Mouse (Mus musculus) cerebellum, postnatal 25 days (tissue): ENCODE results near the gene Gm10718.
"Not testable (repeated sequence)": the region's sequence is repeated elsewhere in the genome, so short reads cannot be mapped to it uniquely, and the experiment has no call there.

Experiments
- DNase-seq, 2 experiments: peaks; one replicate each; pipeline ENCODE4 v3.0.0; 2021; ENCODE audit warnings: mixed read lengths in 2 of 2

Gene Gm10718

DNA sequence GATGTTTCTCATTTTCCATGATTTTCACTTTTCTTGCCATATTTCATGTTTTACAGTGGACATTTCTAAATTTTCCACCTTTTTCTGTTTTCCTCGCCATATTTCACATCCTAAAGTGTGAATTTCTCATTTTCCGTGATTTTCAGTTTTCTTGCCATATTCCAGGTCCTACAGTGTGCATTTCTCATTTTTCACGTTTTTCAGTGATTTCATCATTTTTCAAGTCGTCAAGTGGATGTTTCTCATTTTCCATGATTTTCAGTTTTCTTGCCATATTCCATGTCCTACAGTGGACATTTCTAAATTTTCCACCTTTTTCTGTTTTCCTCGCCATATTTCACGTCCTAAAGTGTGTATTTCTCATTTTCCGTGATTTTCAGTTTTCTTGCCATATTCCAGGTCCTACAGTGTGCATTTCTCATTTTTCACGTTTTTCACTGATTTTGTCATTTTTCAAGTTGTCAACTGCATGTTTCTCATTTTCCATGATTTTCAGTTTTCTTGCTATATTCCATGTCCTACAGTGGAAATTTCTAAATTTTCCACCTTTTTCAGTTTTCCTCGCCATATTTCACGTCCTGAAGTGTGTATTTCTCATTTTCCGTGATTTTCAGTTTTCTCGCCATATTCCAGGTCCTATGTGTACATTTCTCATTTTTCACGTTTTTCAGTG lies at the start of gene Gm10718:
Gm10718 (plus strand) TSS at position 236 of the 673 bp plus-strand sequence.
- DNase-seq = peak; percentile 3 to 6

DNA sequence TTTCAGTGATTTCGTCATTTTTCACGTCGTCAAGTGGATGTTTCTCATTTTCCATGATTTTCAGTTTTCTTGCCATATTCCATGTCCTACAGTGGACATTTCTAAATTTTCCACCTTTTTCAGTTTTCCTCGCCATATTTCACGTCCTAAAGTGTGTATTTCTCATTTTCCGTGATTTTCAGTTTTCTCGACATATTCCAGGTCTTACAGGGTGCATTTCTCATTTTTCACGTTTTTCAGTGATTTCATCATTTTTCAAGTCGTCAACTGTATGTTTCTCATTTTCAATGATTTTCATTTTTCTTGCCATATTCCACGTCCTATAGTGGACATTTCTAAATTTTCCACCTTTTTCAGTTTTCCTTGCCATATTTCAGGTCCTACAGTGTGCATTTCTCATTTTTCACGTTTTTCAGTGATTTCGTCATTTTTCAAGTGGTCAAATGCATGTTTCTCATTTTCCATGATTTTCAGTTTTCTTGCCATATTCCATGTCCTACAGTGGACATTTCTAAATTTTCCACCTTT lies 22.8 kb upstream of the Gm10718 start, which contains the start of gene Gm10722:
Gm10722 (plus strand) TSS at position 478 of the 528 bp plus-strand sequence.
- DNase-seq = peak; percentile 1 to 3

DNA sequence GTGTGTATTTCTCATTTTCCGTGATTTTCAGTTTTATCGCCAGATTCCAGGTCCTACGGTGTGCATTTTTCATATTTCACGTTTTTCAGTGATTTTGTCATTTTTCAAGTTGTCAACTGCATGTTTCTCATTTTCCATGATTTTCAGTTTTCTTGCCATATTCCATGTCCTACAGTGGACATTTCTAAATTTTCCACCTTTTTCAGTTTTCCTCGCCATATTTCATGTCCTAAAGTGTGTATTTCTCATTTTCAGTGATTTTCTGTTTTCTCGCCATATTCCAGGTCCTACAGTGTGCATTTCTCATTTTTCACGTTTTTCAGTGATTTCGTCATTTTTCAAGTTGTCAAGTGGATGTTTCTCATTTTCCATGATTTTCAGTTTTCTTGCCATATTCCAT lies 22.3 kb upstream of the Gm10718 start:
- peak in 1 of 2 experiments; percentile 9 for DNase-seq

DNA sequence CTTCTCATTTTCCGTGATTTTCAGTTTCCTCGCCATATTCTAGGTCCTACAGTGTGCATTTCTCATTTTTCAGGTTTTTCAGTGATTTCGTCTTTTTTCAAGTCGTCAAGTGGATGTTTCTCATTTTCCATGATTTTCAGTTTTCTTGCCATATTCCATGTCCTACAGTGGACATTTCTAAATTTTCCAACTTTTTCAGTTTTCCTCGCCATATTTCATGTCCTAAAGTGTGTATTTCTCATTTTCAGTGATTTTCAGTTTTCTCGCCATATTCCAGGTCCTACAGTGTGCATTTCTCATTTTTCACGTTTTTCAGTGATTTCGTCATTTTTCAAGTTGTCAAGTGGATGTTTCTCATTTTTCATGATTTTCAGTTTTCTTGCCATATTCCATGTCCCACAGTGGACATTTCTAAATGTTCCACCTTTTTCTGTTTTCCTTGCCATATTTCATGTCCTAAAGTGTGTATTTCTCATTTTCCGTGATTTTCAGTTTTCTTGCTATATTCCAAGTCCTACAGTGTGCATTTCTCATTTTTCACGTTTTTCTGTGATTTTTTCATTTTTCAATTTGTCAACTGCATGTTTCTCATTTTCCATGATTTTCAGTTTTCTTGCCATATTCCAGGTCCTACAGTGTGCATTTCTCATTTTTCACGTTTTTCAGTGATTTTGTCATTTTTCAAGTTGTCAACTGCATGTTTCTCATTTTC lies 21.2 kb upstream of the Gm10718 start:
- DNase-seq = peak; percentile 89 to 94

DNA sequence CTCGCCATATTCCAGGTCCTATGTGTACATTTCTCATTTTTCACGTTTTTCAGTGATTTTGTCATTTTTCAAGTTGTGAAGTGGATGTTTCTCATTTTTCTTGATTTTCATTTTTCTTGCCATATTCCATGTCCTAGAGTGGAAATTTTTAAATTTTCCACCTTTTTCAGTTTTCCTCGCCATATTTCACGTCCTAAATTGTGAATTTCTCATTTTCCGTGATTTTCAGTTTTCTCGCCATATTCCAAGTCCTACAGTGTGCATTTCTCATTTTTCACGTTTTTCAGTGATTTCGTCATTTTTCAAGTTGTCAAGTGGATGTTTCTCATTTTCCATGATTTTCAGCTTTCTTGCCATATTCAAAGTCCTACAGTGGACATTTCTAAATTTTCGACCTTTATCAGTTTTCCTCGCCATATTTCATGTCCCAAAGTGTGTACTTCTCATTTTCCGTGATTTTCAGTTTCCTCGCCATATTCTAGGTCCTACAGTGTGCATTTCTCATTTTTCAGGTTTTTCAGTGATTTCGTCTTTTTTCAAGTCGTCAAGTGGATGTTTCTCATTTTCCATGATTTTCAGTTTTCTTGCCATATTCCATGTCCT lies 20.5 kb upstream of the Gm10718 start, which contains the start of gene Gm11168:
Gm11168 (plus strand) TSS at position 553 of the 603 bp plus-strand sequence.
- peak in 1 of 2 experiments; percentile 6 for DNase-seq

DNA sequence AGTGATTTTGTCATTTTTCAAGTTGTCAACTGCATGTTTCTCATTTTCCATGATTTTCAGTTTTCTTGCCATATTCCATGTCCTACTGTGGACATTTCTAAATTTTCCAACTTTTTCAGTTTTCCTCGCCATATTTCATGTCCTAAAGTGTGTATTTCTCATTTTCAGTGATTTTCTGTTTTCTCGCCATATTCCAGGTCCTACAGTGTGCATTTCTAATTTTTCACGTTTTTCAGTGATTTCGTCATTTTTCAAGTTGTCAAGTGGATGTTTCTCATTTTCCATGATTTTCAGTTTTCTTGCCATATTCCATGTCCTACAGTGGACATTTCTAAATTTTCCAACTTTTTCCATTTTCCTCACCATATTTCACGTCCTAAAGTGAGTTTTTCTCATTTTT lies 17.2 kb upstream of the Gm10718 start:
- DNase-seq = not testable (repeated sequence)

DNA sequence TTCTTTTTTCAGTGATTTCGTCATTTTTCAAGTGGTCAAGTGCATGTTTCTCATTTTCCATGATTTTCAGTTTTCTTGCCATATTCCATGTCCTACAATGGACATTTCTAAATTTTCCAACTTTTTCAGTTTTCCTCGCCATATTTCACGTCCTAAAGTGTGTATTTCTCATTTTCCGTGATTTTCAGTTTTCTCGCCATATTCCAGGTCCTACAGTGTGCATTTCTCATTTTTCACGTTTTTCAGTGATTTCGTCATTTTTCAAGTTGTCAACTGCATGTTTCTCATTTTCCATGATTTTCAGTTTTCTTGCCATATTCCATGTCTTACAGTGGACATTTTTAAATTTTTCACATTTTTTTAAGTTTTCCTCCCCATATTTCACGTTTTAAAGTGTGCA lies 16.7 kb upstream of the Gm10718 start:
- peak in 1 of 2 experiments; percentile 74 for DNase-seq

DNA sequence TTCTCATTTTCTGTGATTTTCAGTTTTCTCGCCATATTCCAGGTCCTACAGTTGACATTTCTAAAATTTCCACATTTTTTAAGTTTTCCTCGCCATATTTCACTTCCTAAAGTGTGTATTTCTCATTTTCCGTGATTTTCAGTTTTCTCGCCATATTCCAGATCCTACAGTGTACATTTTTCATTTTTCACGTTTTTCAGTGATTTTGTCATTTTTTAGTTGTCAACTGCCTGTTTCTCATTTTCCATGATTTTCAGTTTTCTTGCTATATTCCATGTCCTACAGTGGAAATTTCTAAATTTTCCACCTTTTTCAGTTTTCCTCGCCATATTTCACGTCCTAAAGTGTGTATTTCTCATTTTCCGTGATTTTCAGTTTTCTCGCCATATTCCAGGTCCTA lies 16.1 kb upstream of the Gm10718 start:
- peak in 1 of 2 experiments; percentile 2 for DNase-seq

DNA sequence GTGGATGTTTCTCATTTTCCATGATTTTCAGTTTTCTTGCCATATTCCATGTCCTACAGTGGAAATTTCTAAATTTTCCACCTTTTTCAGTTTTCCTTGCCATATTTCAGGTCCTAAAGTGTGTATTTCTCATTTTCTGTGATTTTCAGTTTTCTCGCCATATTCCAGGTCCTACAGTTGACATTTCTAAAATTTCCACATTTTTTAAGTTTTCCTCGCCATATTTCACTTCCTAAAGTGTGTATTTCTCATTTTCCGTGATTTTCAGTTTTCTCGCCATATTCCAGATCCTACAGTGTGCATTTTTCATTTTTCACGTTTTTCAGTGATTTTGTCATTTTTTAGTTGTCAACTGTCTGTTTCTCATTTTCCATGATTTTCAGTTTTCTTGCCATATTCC lies 14.0 kb upstream of the Gm10718 start:
- DNase-seq = not testable (repeated sequence)

DNA sequence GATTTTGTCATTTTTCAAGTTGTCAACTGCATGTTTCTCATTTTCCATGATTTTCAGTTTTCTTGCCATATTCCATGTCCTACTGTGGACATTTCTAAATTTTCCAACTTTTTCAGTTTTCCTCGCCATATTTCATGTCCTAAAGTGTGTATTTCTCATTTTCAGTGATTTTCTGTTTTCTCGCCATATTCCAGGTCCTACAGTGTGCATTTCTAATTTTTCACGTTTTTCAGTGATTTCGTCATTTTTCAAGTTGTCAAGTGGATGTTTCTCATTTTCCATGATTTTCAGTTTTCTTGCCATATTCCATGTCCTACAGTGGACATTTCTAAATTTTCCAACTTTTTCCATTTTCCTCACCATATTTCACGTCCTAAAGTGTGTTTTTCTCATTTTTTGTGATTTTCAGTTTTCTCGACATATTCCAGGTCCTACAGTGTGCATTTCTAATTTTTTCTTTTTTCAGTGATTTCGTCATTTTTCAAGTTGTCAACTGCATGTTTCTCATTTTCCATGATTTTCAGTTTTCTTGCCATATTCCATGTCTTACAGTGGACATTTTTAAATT lies 11.2 kb upstream of the Gm10718 start:
- not testable (repeated sequence) for DNase-seq

DNA sequence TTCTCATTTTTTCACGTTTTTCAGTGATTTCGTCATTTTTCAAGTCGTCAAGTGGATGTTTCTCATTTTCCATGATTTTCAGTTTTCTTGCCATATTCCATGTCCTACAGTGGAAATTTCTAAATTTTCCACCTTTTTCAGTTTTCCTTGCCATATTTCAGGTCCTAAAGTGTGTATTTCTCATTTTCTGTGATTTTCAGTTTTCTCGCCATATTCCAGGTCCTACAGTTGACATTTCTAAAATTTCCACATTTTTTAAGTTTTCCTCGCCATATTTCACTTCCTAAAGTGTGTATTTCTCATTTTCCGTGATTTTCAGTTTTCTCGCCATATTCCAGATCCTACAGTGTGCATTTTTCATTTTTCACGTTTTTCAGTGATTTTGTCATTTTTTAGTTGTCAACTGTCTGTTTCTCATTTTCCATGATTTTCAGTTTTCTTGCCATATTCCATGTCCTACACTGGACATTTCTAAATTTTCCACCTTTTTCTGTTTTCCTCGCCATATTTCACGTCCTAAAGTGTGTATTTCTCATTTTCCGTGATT lies 10.5 kb upstream of the Gm10718 start, which contains the start of gene Gm10721:
Gm10721 (plus strand) TSS at position 408 of the 547 bp plus-strand sequence.
- DNase-seq = not testable (repeated sequence)

DNA sequence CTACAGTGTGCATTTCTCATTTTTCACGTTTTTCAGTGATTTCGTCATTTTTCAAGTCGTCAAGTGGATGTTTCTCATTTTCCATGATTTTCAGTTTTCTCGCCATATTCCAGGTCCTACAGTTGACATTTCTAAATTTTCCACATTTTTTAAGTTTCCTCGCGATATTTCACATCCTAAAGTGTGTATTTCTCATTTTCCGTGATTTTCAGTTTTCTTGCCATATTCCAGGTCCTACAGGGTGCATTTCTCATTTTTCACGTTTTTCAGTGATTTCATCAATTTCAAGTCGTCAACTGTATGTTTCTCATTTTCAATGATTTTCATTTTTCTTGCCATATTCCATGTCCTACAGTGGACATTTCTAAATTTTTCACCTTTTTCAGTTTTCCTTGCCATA lies 8.0 kb upstream of the Gm10718 start, which contains the start of gene Gm10720:
Gm10720 (plus strand) TSS at position 301 of the 400 bp plus-strand sequence.
- not testable (repeated sequence) for DNase-seq

DNA sequence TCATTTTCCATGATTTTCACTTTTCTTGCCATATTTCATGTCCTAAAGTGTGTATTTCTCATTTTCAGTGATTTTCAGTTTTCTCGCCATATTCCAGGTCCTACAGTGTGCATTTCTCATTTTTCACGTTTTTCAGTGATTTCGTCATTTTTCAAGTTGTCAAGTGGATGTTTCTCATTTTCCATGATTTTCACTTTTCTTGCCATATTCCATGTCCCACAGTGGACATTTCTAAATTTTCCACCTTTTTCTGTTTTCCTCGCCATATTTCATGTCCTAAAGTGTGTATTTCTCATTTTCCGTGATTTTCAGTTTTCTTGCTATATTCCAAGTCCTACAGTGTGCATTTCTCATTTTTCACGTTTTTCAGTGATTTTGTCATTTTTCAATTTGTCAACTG lies 7.5 kb upstream of the Gm10718 start:
- DNase-seq = peak in 1 of 2 experiments; percentile 2

DNA sequence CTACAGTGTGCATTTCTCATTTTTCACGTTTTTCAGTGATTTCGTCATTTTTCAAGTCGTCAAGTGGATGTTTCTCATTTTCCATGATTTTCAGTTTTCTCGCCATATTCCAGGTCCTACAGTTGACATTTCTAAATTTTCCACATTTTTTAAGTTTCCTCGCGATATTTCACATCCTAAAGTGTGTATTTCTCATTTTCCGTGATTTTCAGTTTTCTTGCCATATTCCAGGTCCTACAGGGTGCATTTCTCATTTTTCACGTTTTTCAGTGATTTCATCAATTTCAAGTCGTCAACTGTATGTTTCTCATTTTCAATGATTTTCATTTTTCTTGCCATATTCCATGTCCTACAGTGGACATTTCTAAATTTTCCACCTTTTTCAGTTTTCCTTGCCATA lies 6.2 kb upstream of the Gm10718 start, which contains the start of gene Gm10719:
Gm10719 (plus strand) TSS at position 301 of the 400 bp plus-strand sequence.
- not testable (repeated sequence) for DNase-seq

DNA sequence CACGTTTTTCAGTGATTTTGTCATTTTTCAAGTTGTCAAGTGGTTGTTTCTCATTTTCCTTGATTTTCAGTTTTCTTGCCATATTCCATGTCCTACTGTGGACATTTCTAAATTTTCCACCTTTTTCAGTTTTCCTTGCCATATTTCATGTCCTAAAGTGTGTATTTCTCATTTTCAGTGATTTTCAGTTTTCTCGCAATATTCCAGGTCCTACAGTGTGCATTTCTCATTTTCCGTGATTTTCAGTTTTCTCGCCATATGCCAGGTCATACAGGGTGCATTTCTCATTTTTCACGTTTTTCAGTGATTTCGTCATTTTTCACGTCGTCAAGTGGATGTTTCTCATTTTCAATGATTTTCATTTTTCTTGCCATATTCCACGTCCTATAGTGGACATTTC lies 4.4 kb upstream of the Gm10718 start:
- peak; percentile 91 for DNase-seq

DNA sequence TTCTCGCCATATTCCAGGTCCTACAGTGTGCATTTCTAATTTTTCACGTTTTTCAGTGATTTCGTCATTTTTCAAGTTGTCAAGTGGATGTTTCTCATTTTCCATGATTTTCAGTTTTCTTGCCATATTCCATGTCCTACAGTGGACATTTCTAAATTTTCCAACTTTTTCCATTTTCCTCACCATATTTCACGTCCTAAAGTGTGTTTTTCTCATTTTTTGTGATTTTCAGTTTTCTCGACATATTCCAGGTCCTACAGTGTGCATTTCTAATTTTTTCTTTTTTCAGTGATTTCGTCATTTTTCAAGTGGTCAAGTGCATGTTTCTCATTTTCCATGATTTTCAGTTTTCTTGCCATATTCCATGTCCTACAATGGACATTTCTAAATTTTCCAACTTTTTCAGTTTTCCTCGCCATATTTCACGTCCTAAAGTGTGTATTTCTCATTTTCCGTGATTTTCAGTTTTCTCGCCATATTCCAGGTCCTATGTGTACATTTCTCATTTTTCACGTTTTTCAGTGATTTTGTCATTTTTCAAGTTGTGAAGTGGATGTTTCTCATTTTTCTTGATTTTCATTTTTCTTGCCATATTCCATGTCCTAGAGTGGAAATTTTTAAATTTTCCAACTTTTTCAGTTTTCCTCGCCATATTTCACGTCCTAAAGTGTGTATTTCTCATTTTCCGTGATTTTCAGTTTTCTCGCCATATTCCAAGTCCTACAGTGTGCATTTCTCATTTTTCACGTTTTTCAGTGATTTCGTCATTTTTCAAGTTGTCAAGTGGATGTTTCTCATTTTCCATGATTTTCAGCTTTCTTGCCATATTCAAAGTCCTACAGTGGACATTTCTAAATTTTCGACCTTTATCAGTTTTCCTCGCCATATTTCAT lies 3.3 kb upstream of the Gm10718 start:
- peak; percentile 52 to 67 for DNase-seq

DNA sequence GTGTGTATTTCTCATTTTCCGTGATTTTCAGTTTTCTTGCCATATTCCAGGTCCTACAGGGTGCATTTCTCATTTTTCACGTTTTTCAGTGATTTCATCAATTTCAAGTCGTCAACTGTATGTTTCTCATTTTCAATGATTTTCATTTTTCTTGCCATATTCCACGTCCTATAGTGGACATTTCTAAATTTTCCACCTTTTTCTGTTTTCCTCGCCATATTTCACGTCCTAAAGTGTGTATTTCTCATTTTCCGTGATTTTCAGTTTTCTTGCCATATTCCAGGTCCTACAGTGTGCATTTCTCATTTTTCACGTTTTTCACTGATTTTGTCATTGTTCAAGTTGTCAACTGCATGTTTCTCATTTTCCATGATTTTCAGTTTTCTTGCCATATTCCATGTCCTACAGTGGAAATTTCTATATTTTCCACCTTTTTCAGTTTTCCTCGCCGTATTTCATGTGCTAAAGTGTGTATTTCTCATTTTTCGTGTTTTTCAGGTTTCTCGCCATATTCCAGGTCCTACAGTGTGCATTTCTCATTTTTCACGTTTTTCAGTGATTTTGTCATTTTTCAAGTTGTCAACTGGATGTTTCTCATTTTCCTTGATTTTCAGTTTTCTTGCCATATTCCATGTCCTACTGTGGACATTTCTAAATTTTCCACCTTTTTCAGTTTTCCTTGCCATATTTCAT lies 885 bp upstream of the Gm10718 start:
- DNase-seq = peak in 1 of 2 experiments; percentile 41

DNA sequence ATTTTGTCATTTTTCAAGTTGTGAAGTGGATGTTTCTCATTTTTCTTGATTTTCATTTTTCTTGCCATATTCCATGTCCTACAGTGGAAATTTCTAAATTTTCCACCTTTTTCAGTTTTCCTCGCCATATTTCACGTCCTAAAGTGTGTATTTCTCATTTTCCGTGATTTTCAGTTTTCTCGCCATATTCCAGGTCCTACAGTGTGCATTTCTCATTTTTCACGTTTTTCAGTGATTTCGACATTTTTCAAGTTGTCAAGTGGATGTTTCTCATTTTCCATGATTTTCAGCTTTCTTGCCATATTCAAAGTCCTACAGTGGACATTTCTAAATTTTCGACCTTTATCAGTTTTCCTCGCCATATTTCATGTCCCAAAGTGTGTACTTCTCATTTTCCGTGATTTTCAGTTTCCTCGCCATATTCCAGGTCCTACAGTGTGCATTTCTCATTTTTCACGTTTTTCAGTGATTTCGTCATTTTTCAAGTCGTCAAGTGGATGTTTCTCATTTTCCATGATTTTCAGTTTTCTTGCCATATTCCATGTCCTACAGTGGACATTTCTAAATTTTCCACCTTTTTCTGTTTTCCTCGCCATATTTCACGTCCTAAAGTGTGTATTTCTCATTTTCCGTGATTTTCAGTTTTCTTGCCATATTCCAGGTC lies 770 bp downstream of the Gm10718 start:
- DNase-seq = peak in 1 of 2 experiments; percentile 43

DNA sequence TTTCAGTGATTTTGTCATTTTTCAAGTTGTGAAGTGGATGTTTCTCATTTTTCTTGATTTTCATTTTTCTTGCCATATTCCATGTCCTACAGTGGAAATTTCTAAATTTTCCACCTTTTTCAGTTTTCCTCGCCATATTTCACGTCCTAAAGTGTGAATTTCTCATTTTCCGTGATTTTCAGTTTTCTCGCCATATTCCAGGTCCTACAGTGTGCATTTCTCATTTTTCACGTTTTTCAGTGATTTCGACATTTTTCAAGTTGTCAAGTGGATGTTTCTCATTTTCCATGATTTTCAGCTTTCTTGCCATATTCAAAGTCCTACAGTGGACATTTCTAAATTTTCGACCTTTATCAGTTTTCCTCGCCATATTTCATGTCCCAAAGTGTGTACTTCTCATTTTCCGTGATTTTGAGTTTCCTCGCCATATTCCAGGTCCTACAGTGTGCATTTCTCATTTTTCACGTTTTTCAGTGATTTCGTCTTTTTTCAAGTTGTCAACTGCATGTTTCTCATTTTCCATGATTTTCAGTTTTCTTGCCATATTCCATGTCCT lies 1.6 kb downstream of the Gm10718 start, which contains the start of gene Gm10717:
Gm10717 (plus strand) TSS at position 506 of the 556 bp plus-strand sequence.
- peak in 1 of 2 experiments; percentile 19 for DNase-seq
